Mouse (Mus musculus) lung, embryonic 14.5 days (tissue): ENCODE data around the gene Psap. TPM values are rescaled to one million over a fixed set of nuclear protein-coding genes. Genes with fewer than 3 reads are reported as not detected.

Experiments
- ATAC-seq: fragments of 200-750 bp; cut with Nextera tagmentation; 2 replicates; pipeline ENCODE4 v1.8.0; 2017; ENCODE audit warnings: mild to moderate bottlenecking, moderate TSS enrichment, moderate library complexity; ENCODE audit not compliant: insufficient read depth
- DNase-seq: peaks from one replicate; pipeline ENCODE4 v3.0.0-alpha.2; 2015
- H3K27ac ChIP-seq: fragments of 300-500 bp; sonication (generic); 2 replicates; pipeline ENCODE4 v1.5.1; 2014; ENCODE audit warnings: low read depth, mild to moderate bottlenecking, moderate library complexity
- H3K27me3 ChIP-seq: fragments of 300-500 bp; sonication (generic); 2 replicates; pipeline ENCODE4 v1.6.1; 2014; ENCODE audit warnings: low read length, control low read depth; ENCODE audit not compliant: insufficient read depth
- H3K36me3 ChIP-seq: fragments of 300-500 bp; sonication (generic); 2 replicates; pipeline ENCODE4 v1.6.1; 2014; ENCODE audit warnings: control low read depth; ENCODE audit not compliant: insufficient read depth
- H3K4me1 ChIP-seq: fragments of 300-500 bp; sonication (generic); 2 replicates; pipeline ENCODE4 v1.6.1; 2014; ENCODE audit warnings: antibody characterized with exemption, control low read depth; ENCODE audit not compliant: insufficient read depth
- H3K4me2 ChIP-seq: fragments of 300-500 bp; sonication (generic); 2 replicates; pipeline ENCODE4 v1.6.1; 2014; ENCODE audit warnings: mild to moderate bottlenecking
- H3K4me3 ChIP-seq: fragments of 300-500 bp; sonication (generic); 2 replicates; pipeline ENCODE4 v1.5.1; 2014; ENCODE audit warnings: low read depth, low read length
- H3K9ac ChIP-seq: fragments of 300-500 bp; sonication (generic); 2 replicates; pipeline ENCODE4 v1.6.1; 2014
- H3K9me3 ChIP-seq: fragments of 300-500 bp; sonication (generic); 2 replicates; pipeline ENCODE4 v1.6.1; 2016; ENCODE audit warnings: low read depth, low read length, control low read depth
- CTCF ChIP-seq: IDR thresholded peaks from 2 replicates; pipeline ENCODE4 v1.5.1; 2016; ENCODE audit warnings: antibody characterized with exemption, low read depth
- WGBS: fragments of 180-500 bp; shearing (Covaris S2); extraction: QIAGEN DNeasy Blood & Tissue Kit; methylation state at CpG from one replicate; pipeline ENCODE4 v1.1.7; 2014; 5-methylcytosine and 5-hydroxymethylcytosine counted together
- polyA plus RNA-seq: library from polyadenylated mRNA; unstranded; fragments of >200 nt; fragmentation: Nextera tagmentation; extraction: Ambion mirVana; gene quantifications from 2 replicates; pipeline ENCODE4 v1.2.1, GENCODE M21; 2014

Gene Psap
- polyA plus RNA-seq, 1 experiment from 2014 or later: 73.5 TPM

DNA sequence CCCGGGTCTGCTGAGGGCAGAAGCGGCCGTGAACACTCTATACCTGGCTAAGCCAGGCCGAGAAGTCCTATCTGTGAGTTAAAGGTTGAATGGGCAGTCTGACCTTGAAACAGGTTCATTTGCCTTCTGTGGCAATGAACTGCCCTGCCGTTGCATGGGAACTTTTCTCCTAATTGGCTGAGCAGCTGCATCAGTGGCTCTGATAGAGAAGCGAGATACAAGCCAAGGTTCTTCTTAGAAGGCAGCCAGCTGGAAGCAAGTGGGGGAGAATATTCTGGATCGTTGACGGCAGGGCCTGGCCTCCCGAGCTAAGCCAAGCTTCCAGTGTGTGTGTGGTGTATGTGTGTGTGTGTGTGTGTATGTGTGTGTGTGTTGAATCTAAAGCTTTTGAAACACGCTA, 12.2 kb upstream of the Psap start:
- Histone ChIP-seq H3K4me3 (no peak overlapping the region), H3K36me3 (no peaks in the 10 kb centered on the region), H3K4me2 (no peak overlapping the region), H3K9me3 (no peaks in the 10 kb centered on the region), H3K9ac (no peak overlapping the region), H3K27me3 (no peaks in the 10 kb centered on the region), H3K4me1 (peaks cover 7% of the 10 kb centered on the region; the same call in 1 of the 2 replicates), H3K27ac (no peak overlapping the region)
- no peak for ATAC-seq
- no peak for DNase-seq
- TF ChIP-seq CTCF: no peak
- 68% methylated on average over 10 of the region's 10 CpGs for whole genome bisulfite sequencing

DNA sequence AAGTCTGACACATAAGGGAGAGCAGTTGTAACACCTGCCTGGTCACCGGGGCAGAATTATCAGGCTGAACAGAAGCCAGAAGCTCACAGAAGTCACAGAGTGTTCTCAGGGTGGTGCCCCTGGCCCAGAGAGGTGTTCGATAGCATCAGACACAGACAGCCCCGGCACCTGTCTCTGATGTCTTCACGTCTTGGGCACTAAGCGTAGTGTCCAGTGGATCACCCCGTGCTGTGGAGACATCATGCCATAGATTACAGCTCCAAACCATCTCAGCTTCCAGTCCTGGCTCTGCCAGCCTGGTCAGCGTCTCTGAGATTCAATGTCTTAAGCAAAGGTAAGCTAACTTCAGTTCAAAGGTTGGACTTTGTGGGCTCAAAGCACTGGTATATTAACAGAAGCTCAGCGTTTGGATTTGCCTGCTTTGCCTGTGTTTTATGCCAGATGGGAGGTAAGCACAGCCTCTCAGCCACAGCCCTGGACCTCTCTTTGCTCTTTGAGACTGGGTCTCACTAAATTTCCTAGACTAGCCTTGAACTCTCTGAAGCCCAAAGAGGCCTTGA, 10.5 kb upstream of the Psap start:
- Histone ChIP-seq H3K9ac (no peak overlapping the region), H3K9me3 (no peaks in the 10 kb centered on the region), H3K4me1 (peaks cover 7% of the 10 kb centered on the region; the same call in 1 of the 2 replicates), H3K27me3 (no peaks in the 10 kb centered on the region), H3K36me3 (no peaks in the 10 kb centered on the region), H3K4me3 (no peak overlapping the region), H3K4me2 (no peak overlapping the region), H3K27ac (no peak overlapping the region)
- DNase-seq (no peak), ATAC-seq (no peak)
- TF ChIP-seq CTCF: no peak
- 70% methylated on average over 8 of the region's 8 CpGs for WGBS

DNA sequence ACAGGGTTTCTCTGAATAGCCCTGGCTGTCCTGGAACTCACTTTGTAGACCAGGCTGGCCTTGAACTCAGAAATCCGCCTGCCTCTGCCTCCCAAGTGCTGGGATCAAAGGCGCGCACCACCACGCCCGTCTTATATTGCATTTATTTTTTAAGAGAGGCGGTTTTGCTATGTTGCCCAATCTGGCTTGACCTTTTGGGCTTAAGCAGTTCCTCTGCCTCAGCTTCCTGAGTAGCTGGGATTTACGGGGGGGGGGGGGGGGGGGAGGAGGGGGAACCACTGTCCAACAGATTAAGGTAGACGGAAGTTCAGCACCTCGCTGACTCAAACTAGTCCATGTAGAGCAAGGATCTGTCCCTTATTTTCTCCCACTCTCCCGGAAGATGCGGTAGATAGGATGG, 8.7 kb upstream of the Psap start:
- Histone ChIP-seq H3K4me3 (no peak overlapping the region), H3K9ac (no peak overlapping the region), H3K36me3 (no peaks in the 10 kb centered on the region), H3K27me3 (no peaks in the 10 kb centered on the region), H3K9me3 (no peaks in the 10 kb centered on the region), H3K4me1 (no peaks in the 10 kb centered on the region), H3K27ac (no peak overlapping the region), H3K4me2 (no peak overlapping the region)
- DNase-seq (no peak), ATAC-seq (no peak)
- 85% methylated on average over 11 of the region's 11 CpGs for WGBS
- TF ChIP-seq CTCF: no peak

DNA sequence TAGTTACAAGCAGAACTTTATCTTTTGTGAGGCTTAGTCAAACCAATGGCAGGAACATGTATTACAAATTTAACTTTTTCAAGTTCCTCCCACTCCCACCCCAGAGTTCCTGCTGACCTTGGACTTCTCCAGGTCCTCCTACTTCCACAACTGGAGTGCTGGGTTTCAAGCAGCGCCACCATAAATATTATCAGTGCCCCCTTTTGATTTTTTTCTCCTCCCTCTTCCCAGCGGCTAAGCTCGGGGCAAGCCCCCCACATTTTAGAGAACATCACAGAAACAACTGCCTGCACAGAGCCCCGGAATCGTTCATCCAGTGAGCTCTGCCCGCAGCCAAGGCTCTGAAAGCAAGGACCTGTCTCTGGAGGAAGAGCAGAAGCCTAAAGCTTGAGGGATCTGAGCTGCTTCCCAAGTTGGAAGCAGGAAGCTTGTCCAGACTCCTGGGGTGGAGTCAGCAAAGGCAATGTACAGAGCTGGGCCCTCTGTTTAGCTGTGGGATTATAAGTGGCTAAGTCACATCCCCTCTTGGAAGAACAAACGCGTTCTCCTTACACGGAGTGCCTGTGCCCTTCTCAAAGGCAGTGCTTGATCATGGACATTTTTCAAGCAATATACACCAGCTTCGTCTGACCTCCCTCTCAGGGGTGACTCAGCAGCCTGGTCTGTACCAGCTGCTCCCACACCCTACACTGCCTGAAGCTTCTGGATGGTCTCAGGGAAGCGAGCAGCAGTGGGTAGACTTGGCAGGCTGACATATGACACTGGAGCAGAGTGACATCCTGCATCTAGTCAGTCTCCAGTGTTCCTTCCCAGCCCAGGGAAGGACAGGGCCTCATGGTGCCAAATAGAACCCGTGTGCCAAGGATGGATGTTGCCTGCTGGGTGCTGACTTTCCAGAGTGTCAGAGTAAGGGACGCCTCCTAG, 8.0 kb upstream of the Psap start:
- H3K4me3 ChIP-seq: no peak overlapping the region
- H3K27ac ChIP-seq: peak overlapping the region; percentile 11; the same call in 1 of the 2 replicates
- no peak overlapping the region for H3K9ac ChIP-seq
- no peaks in the 10 kb centered on the region for H3K36me3 ChIP-seq
- H3K27me3 ChIP-seq: no peaks in the 10 kb centered on the region
- H3K9me3 ChIP-seq: no peaks in the 10 kb centered on the region
- WGBS: 55% methylated on average over 13 of the region's 13 CpGs
- TF ChIP-seq CTCF: no peak
- no peak for DNase-seq
- ATAC-seq: peak; percentile 38; the same call in 1 of the 2 replicates
- H3K4me1 ChIP-seq: no peaks in the 10 kb centered on the region
- no peak overlapping the region for H3K4me2 ChIP-seq

DNA sequence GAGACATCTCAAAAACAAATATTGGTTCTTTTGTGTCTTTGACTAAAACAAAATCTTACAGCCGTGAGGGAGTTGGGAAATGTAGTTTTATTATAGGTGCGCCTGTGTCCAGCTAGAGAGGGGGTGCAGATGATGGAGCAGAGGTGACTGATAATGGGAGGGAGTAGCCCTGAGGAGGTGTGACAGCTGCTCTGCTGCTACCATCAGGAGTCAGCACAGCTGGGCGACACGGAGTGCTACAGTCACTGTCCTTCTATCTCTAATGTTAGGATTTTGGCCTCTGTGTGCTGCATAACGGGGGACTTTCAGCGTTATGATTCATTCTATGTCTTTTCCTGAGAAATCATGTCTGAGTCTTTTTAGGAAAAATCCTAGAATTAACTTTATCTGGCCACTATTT, 6.4 kb upstream of the Psap start:
- H3K27me3 ChIP-seq: no peaks in the 10 kb centered on the region
- ATAC-seq: no peak
- no peaks in the 10 kb centered on the region for H3K4me1 ChIP-seq
- no peak for TF ChIP-seq CTCF
- no peak overlapping the region for H3K4me2 ChIP-seq
- H3K9me3 ChIP-seq: no peaks in the 10 kb centered on the region
- H3K9ac ChIP-seq: no peak overlapping the region
- no peak overlapping the region for H3K4me3 ChIP-seq
- WGBS: 52% methylated on average over 6 of the region's 6 CpGs
- no peak for DNase-seq
- no peaks in the 10 kb centered on the region for H3K36me3 ChIP-seq
- no peak overlapping the region for H3K27ac ChIP-seq

DNA sequence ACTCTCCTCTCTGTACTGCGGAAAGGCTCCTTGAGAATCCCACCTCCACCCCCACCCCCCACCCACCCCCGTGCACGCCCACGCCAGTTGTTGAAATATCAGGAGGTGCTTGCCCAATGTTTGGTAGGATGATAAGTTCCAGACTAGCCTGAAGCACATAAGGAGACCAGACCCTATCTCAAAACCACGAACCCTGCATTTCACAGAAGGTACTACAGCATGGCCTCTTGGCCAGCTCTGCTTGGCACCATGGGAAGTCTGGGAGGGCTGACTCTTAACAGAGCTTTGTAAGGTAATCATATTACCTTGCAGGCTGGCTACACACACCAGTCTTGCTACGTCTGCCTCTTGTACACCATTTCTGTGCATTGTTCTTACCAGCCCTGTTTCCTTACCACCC, 5.2 kb upstream of the Psap start:
- DNase-seq (no peak), ATAC-seq (no peak; the same call in 1 of the 2 replicates)
- 35% methylated on average over 6 of the region's 6 CpGs for WGBS
- no peak for TF ChIP-seq CTCF
- H3K4me1 ChIP-seq: no peaks in the 10 kb centered on the region
- H3K36me3 ChIP-seq: no peaks in the 10 kb centered on the region
- H3K4me2 ChIP-seq: no peak overlapping the region
- no peak overlapping the region for H3K9ac ChIP-seq
- no peak overlapping the region for H3K27ac ChIP-seq
- no peaks in the 10 kb centered on the region for H3K9me3 ChIP-seq
- H3K4me3 ChIP-seq: no peak overlapping the region
- H3K27me3 ChIP-seq: no peaks in the 10 kb centered on the region

DNA sequence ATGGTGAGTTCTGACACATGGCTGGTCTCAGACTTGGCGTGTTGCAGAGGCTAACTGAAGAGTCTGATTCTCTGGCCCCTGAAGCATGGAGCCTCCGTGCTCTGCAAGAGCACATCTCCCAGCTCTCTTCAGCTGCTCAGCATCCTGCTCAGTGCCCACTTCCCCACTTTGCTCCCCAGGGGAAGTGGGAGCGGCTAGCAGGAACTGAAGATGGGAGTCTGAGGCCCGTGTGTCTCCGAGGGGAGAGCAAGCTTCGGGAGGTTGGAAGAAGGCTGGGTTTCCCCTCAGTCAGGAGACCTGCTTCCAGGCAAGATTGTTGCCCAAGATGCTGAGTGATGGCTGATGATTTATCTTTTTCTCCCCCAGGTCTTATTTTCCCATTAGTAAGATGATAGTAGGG, 4.0 kb upstream of the Psap start:
- no peaks in the 10 kb centered on the region for H3K4me1 ChIP-seq
- no peaks in the 10 kb centered on the region for H3K9me3 ChIP-seq
- ATAC-seq (no peak), DNase-seq (no peak)
- no peak overlapping the region for H3K9ac ChIP-seq
- H3K4me2 ChIP-seq: no peak overlapping the region
- no peak overlapping the region for H3K4me3 ChIP-seq
- no peak for TF ChIP-seq CTCF
- H3K36me3 ChIP-seq: no peaks in the 10 kb centered on the region
- 41% methylated on average over 6 of the region's 6 CpGs for WGBS
- H3K27me3 ChIP-seq: no peaks in the 10 kb centered on the region
- H3K27ac ChIP-seq: no peak overlapping the region
